Mouse (Mus musculus) thymus, postnatal 36 days (tissue): ENCODE data around the gene Suco.
A peak's percentile ranks its signal among the peaks of the same experiment; 100 is the strongest.

Source experiments
- DNase-seq, 2 experiments: peaks; one replicate each; pipeline ENCODE4 v3.0.0; 2022; ENCODE audit warnings: mixed read lengths in 2 of 2

Gene Suco

GRCm38 (mm10) chr1:161788339-161788738 is 88.1 kb downstream of the Suco start, which contains the start of gene Fasl:
TSS of gene Fasl (minus strand) at chr1:161788495.
- DNase-seq = peak; percentile 35 to 53

- DNase-seq = no peak
Observed at GRCm38 (mm10) chr1:161782725-161783124, 93.8 kb downstream of the Suco start.

GRCm38 (mm10) chr1:161781594-161781993 is 94.9 kb downstream of the Suco start:
- DNase-seq = no peak

- peak in 1 of 2 experiments; percentile 16 for DNase-seq
Observed at GRCm38 (mm10) chr1:161779057-161779456, 97.4 kb downstream of the Suco start.

GRCm38 (mm10) chr1:161775151-161775550 is 101.3 kb downstream of the Suco start:
- no peak for DNase-seq

GRCm38 (mm10) chr1:161771293-161771692 is 105.2 kb downstream of the Suco start:
- no peak for DNase-seq

GRCm38 (mm10) chr1:161769329-161769728 is 107.2 kb downstream of the Suco start:
- no peak for DNase-seq

- peak; percentile 23 to 45 for DNase-seq
Observed at GRCm38 (mm10) chr1:161767101-161767524, 109.4 kb downstream of the Suco start.

- DNase-seq = peak; percentile 87 to 90
Observed at GRCm38 (mm10) chr1:161766656-161767055, 109.8 kb downstream of the Suco start.
